Comparison of ENCODE assay signal across 31 mouse cellular contexts in the genomic region with DNA sequence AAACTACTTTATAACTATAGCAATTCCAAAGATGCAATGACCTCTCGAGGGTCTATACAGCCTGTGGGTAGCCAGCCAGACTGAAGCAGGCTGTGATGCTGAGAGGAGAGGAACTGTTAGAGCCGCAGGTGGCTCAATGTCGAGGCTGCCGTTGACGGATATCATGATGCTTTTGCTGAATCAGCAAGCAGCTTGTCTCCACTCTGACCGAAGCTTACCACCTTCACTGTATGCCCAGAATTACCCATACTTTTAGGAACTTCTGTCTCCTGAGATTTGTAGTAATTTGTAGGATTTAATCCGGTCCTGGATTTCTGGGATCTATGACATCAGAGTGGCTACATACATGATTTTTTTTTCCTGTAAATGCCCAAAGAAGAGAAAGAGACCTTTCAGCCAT.
"Had no signal": no experiment of that assay in that cellular context is flagged by ENCODE, and none has a peak within 500 bp of the region (broad histone marks: within the 10 kb centered on the region; RNA-seq: fewer than 3 reads in every experiment).

No protein-coding gene starts in this region.

- H3K27me3 ChIP-seq: limb, embryonic 12.5 days; limb, embryonic 13.5 days; limb, embryonic 15.5 days; liver, embryonic 12.5 days; liver, embryonic 13.5 days; liver, embryonic 15.5 days; lung, embryonic 15.5 days; midbrain, embryonic 12.5 days; midbrain, embryonic 13.5 days; midbrain, embryonic 15.5 days; neural tube, embryonic 12.5 days had no signal

- ATAC-seq: liver, embryonic 12.5 days; liver, postnatal 0 days; lung, postnatal 0 days; midbrain, embryonic 13.5 days; midbrain, embryonic 15.5 days; midbrain, embryonic 16.5 days had no signal

- H3K36me3 ChIP-seq: limb, embryonic 10.5 days; limb, embryonic 12.5 days; limb, embryonic 13.5 days; limb, embryonic 15.5 days; liver, embryonic 12.5 days; liver, embryonic 13.5 days; liver, embryonic 15.5 days; lung, embryonic 15.5 days; midbrain, embryonic 10.5 days had no signal

- DNase-seq: left cerebral cortex, postnatal 4 days; liver; liver, embryonic 13.5 days; liver, postnatal 0 days; lung, adult 18-20 months; lung, adult 2 months; lung, embryonic 14.5 days; lung, postnatal 10 days; lung, postnatal 14 days; lung, postnatal 36 days; lung, postnatal 4 days; midbrain, embryonic 14.5 days had no signal

- H3K4me2 ChIP-seq: limb, embryonic 12.5 days; limb, embryonic 13.5 days; limb, embryonic 15.5 days; liver, embryonic 12.5 days; liver, embryonic 13.5 days; liver, embryonic 15.5 days; lung, embryonic 14.5 days; lung, embryonic 15.5 days; midbrain, embryonic 11.5 days; midbrain, embryonic 12.5 days; midbrain, embryonic 13.5 days; midbrain, embryonic 15.5 days; neural tube, embryonic 12.5 days had no signal

- H3K4me1 ChIP-seq: limb, embryonic 10.5 days; limb, embryonic 12.5 days; limb, embryonic 13.5 days; limb, embryonic 15.5 days; liver, embryonic 12.5 days; liver, embryonic 13.5 days; liver, embryonic 15.5 days; lung, embryonic 15.5 days; megakaryocyte, embryonic 14.5 days; midbrain, embryonic 10.5 days; midbrain, embryonic 12.5 days; neural tube, embryonic 12.5 days had no signal

- H3K27ac ChIP-seq: limb, embryonic 10.5 days; limb, embryonic 12.5 days; limb, embryonic 13.5 days; limb, embryonic 15.5 days; liver, embryonic 12.5 days; liver, embryonic 13.5 days; liver, embryonic 14.5 days; liver, embryonic 15.5 days; lung, embryonic 15.5 days; macrophage; midbrain, embryonic 10.5 days; midbrain, embryonic 12.5 days; midbrain, embryonic 13.5 days; midbrain, embryonic 15.5 days; neural tube, embryonic 12.5 days had no signal

- H3K9ac ChIP-seq: limb, embryonic 12.5 days; limb, embryonic 13.5 days; limb, embryonic 15.5 days; liver, embryonic 12.5 days; liver, embryonic 13.5 days; liver, embryonic 14.5 days; liver, embryonic 15.5 days; liver, postnatal 0 days; lung, embryonic 14.5 days; lung, embryonic 15.5 days; midbrain, embryonic 12.5 days; midbrain, embryonic 13.5 days; midbrain, embryonic 15.5 days; neural tube, embryonic 12.5 days had no signal

- H3K4me3 ChIP-seq: limb, embryonic 10.5 days; limb, embryonic 12.5 days; limb, embryonic 13.5 days; limb, embryonic 15.5 days; liver, embryonic 12.5 days; liver, embryonic 13.5 days; liver, embryonic 15.5 days; lung, embryonic 15.5 days; megakaryocyte, embryonic 14.5 days; midbrain, embryonic 10.5 days; midbrain, embryonic 12.5 days; midbrain, embryonic 13.5 days; midbrain, embryonic 15.5 days; myocyte; neural tube, embryonic 12.5 days had no signal

- H3K9me3 ChIP-seq: limb, embryonic 10.5 days; limb, embryonic 12.5 days; limb, embryonic 13.5 days; limb, embryonic 15.5 days; liver, embryonic 12.5 days; liver, embryonic 13.5 days; liver, embryonic 15.5 days; lung, embryonic 15.5 days; midbrain, embryonic 10.5 days; midbrain, embryonic 12.5 days; midbrain, embryonic 13.5 days; midbrain, embryonic 15.5 days; neural tube, embryonic 12.5 days had no signal
